Mouse (Mus musculus): ENCODE data around the gene Mrrf. TPM values are rescaled to one million over a fixed set of nuclear protein-coding genes. Genes with fewer than 3 reads are reported as not detected.

The Mrrf gene
- polyA plus RNA-seq, 1 experiment = 54.0 TPM

GRCm38 (mm10) chr2:36230366-36230765 lies 94.2 kb downstream of the Mrrf start, which contains the start of gene Ptgs1:
TSS of gene Ptgs1 (plus strand) at chr2:36230426.
- no peak for TF ChIP-seq CTCF (conservative IDR thresholded peaks at IDR 0.05; ENCODE audit: insufficient read depth, insufficient read length, low read depth, low read length)
- TF ChIP-seq POLR2A (IDR thresholded peaks at IDR 0.05; ENCODE audit: low read depth, low read length) = peak; percentile 48
- DNase-seq = peak; percentile 83
- H3K36me3 ChIP-seq (ENCODE audit: control insufficient read depth, insufficient read depth, low read length) = no peaks in the 10 kb centered on the region
- no peaks in the 10 kb centered on the region for H3K4me1 ChIP-seq (ENCODE audit: control insufficient read depth, insufficient read depth, low read length)
- 2% methylated on average over 18 of the region's 18 CpGs for WGBS
- H3K27me3 ChIP-seq (replicated peaks; ENCODE audit: control insufficient read depth, insufficient read depth, low read length) = no peaks in the 10 kb centered on the region
- peak within 1 kb of the TSS; percentile 61 for H3K4me3 ChIP-seq (ENCODE audit: insufficient read depth, low read depth, low read length)
- H3K27ac ChIP-seq (ENCODE audit: insufficient read depth, low read depth, low read length) = peak within 1 kb of the TSS; percentile 54

- no peaks in the 10 kb centered on the region; the same call in 1 of the 2 replicates for H3K4me1 ChIP-seq (ENCODE audit: control insufficient read depth, insufficient read depth, low read length)
- H3K27ac ChIP-seq (ENCODE audit: insufficient read depth, low read depth, low read length) = peak overlapping the region; percentile 54
- peak; percentile 43 for DNase-seq
- TF ChIP-seq CTCF (conservative IDR thresholded peaks at IDR 0.05; ENCODE audit: insufficient read depth, insufficient read length, low read depth, low read length) = no peak
- TF ChIP-seq POLR2A (IDR thresholded peaks at IDR 0.05; ENCODE audit: low read depth, low read length) = no peak
- peak overlapping the region; percentile 61 for H3K4me3 ChIP-seq (ENCODE audit: insufficient read depth, low read depth, low read length)
- 36% methylated on average over 9 of the region's 10 CpGs for WGBS
- H3K27me3 ChIP-seq (replicated peaks; ENCODE audit: control insufficient read depth, insufficient read depth, low read length) = no peaks in the 10 kb centered on the region
- no peaks in the 10 kb centered on the region for H3K36me3 ChIP-seq (ENCODE audit: control insufficient read depth, insufficient read depth, low read length)
Observed at GRCm38 (mm10) chr2:36230967-36231366, 94.8 kb downstream of the Mrrf start.

- Histone ChIP-seq H3K4me1 (ENCODE audit: control insufficient read depth, insufficient read depth, low read length) (no peaks in the 10 kb centered on the region; the same call in 1 of the 2 replicates), H3K4me3 (ENCODE audit: insufficient read depth, low read depth, low read length) (no peak overlapping the region), H3K36me3 (ENCODE audit: control insufficient read depth, insufficient read depth, low read length) (no peaks in the 10 kb centered on the region), H3K27me3 (replicated peaks; ENCODE audit: control insufficient read depth, insufficient read depth, low read length) (no peaks in the 10 kb centered on the region), H3K27ac (ENCODE audit: insufficient read depth, low read depth, low read length) (no peak overlapping the region)
- 68% methylated on average over 7 of the region's 7 CpGs for WGBS
- TF ChIP-seq CTCF (conservative IDR thresholded peaks at IDR 0.05; ENCODE audit: insufficient read depth, insufficient read length, low read depth, low read length) (no peak), POLR2A (IDR thresholded peaks at IDR 0.05; ENCODE audit: low read depth, low read length) (no peak)
- DNase-seq = no peak
Observed at GRCm38 (mm10) chr2:36234526-36235368, 98.6 kb downstream of the Mrrf start.

GRCm38 (mm10) chr2:36235917-36236316 lies 99.7 kb downstream of the Mrrf start:
- whole genome bisulfite sequencing = 14% methylated on average over 4 of the region's 4 CpGs
- no peak overlapping the region for H3K27ac ChIP-seq (ENCODE audit: insufficient read depth, low read depth, low read length)
- H3K4me3 ChIP-seq (ENCODE audit: insufficient read depth, low read depth, low read length) = no peak overlapping the region
- no peaks in the 10 kb centered on the region for H3K27me3 ChIP-seq (replicated peaks; ENCODE audit: control insufficient read depth, insufficient read depth, low read length)
- no peak for TF ChIP-seq POLR2A (IDR thresholded peaks at IDR 0.05; ENCODE audit: low read depth, low read length)
- TF ChIP-seq CTCF (conservative IDR thresholded peaks at IDR 0.05; ENCODE audit: insufficient read depth, insufficient read length, low read depth, low read length) = no peak
- no peaks in the 10 kb centered on the region; the same call in 1 of the 2 replicates for H3K4me1 ChIP-seq (ENCODE audit: control insufficient read depth, insufficient read depth, low read length)
- peak; percentile 67 for DNase-seq
- no peaks in the 10 kb centered on the region for H3K36me3 ChIP-seq (ENCODE audit: control insufficient read depth, insufficient read depth, low read length)

GRCm38 (mm10) chr2:36236889-36237288 lies 100.7 kb downstream of the Mrrf start:
- Histone ChIP-seq H3K36me3 (ENCODE audit: control insufficient read depth, insufficient read depth, low read length) (no peaks in the 10 kb centered on the region), H3K27me3 (replicated peaks; ENCODE audit: control insufficient read depth, insufficient read depth, low read length) (no peaks in the 10 kb centered on the region), H3K27ac (ENCODE audit: insufficient read depth, low read depth, low read length) (no peak overlapping the region), H3K4me3 (ENCODE audit: insufficient read depth, low read depth, low read length) (no peak overlapping the region), H3K4me1 (ENCODE audit: control insufficient read depth, insufficient read depth, low read length) (no peaks in the 10 kb centered on the region; the same call in 1 of the 2 replicates)
- DNase-seq = no peak
- WGBS = 81% methylated on average over 5 of the region's 5 CpGs
- no peak for TF ChIP-seq CTCF (conservative IDR thresholded peaks at IDR 0.05; ENCODE audit: insufficient read depth, insufficient read length, low read depth, low read length)
- no peak for TF ChIP-seq POLR2A (IDR thresholded peaks at IDR 0.05; ENCODE audit: low read depth, low read length)

GRCm38 (mm10) chr2:36237557-36237956 lies 101.4 kb downstream of the Mrrf start:
- Histone ChIP-seq H3K27ac (ENCODE audit: insufficient read depth, low read depth, low read length) (no peak overlapping the region), H3K27me3 (replicated peaks; ENCODE audit: control insufficient read depth, insufficient read depth, low read length) (no peaks in the 10 kb centered on the region), H3K36me3 (ENCODE audit: control insufficient read depth, insufficient read depth, low read length) (no peaks in the 10 kb centered on the region), H3K4me3 (ENCODE audit: insufficient read depth, low read depth, low read length) (no peak overlapping the region), H3K4me1 (ENCODE audit: control insufficient read depth, insufficient read depth, low read length) (no peaks in the 10 kb centered on the region; the same call in 1 of the 2 replicates)
- 82% methylated on average over 6 of the region's 6 CpGs for WGBS
- DNase-seq = no peak
- no peak for TF ChIP-seq CTCF (conservative IDR thresholded peaks at IDR 0.05; ENCODE audit: insufficient read depth, insufficient read length, low read depth, low read length)
- TF ChIP-seq POLR2A (IDR thresholded peaks at IDR 0.05; ENCODE audit: low read depth, low read length) = no peak

GRCm38 (mm10) chr2:36238467-36238866 lies 102.3 kb downstream of the Mrrf start:
- Histone ChIP-seq H3K4me1 (ENCODE audit: control insufficient read depth, insufficient read depth, low read length) (no peaks in the 10 kb centered on the region; the same call in 1 of the 2 replicates), H3K27ac (ENCODE audit: insufficient read depth, low read depth, low read length) (no peak overlapping the region), H3K36me3 (ENCODE audit: control insufficient read depth, insufficient read depth, low read length) (no peaks in the 10 kb centered on the region), H3K27me3 (replicated peaks; ENCODE audit: control insufficient read depth, insufficient read depth, low read length) (no peaks in the 10 kb centered on the region), H3K4me3 (ENCODE audit: insufficient read depth, low read depth, low read length) (no peak overlapping the region)
- DNase-seq = no peak
- TF ChIP-seq POLR2A (IDR thresholded peaks at IDR 0.05; ENCODE audit: low read depth, low read length) (no peak), CTCF (conservative IDR thresholded peaks at IDR 0.05; ENCODE audit: insufficient read depth, insufficient read length, low read depth, low read length) (peak; percentile 19; the same call in 1 of the 2 replicates)
- WGBS = 75% methylated on average over 3 of the region's 3 CpGs

Data from kidney, adult 2 months (tissue).